Mouse (Mus musculus): ENCODE results near the gene Plk3. TPM values are rescaled to one million over a fixed set of nuclear protein-coding genes. Genes with fewer than 3 reads are reported as not detected.

Plk3 gene
- polyA plus RNA-seq, 2 experiments: 5.8 to 7.3 TPM

DNA sequence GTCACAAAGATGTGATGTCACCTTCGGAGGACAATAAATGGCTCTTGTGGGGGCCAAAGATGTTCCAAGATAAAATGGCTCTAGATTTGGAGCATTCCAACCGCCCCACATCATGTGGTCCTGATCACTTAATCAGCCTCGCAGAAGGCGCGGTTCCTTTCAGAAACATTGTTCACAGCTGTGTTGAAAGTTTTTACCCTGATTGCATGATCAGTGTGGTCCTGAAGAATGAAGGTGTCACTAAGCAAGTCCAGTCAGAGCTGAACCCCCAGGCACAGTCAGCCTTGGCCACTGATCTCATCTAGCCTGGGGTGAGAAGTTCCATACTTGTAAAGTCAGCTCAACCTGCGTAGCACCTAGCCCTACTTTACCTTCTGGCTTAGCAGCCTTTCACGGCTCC is 15.8 kb downstream of the Plk3 start:
- TF ChIP-seq POLR2A (IDR thresholded peaks at IDR 0.05; ENCODE audit: borderline replicate concordance, extremely low read depth, insufficient read depth, insufficient read length): no peak
- no peak for DNase-seq (ENCODE audit: low spot score)
- ATAC-seq (ENCODE audit: low FRiP score, low read depth): no peak
- no peak overlapping the region for H3K27ac ChIP-seq (replicated peaks; ENCODE audit: low read depth, low read length)
- no peak overlapping the region for H3K9ac ChIP-seq (ENCODE audit: low read depth, low read length, severe bottlenecking)
- H3K36me3 ChIP-seq (ENCODE audit: control insufficient read depth, insufficient read depth, low read length): peaks cover 23% of the 10 kb centered on the region
- H3K27me3 ChIP-seq (ENCODE audit: control insufficient read depth, insufficient read depth, low read length): no peaks in the 10 kb centered on the region
- no peaks in the 10 kb centered on the region for H3K9me3 ChIP-seq (ENCODE audit: control insufficient read depth, low read length)
- no peak overlapping the region for H3K4me3 ChIP-seq (replicated peaks; ENCODE audit: low read length)
- H3K4me1 ChIP-seq (ENCODE audit: control insufficient read depth, insufficient read depth, low read length): peaks cover 4% of the 10 kb centered on the region
- H3K4me2 ChIP-seq (replicated peaks; ENCODE audit: low read depth, low read length, severe bottlenecking): no peak overlapping the region
- 89% methylated on average over 7 of the region's 7 CpGs for WGBS

- no peaks in the 10 kb centered on the region for H3K27me3 ChIP-seq (ENCODE audit: control insufficient read depth, insufficient read depth, low read length)
- no peak overlapping the region for H3K4me2 ChIP-seq (replicated peaks; ENCODE audit: low read depth, low read length, severe bottlenecking)
- H3K9me3 ChIP-seq (ENCODE audit: control insufficient read depth, low read length): no peaks in the 10 kb centered on the region
- H3K4me1 ChIP-seq (ENCODE audit: control insufficient read depth, insufficient read depth, low read length): peaks cover 4% of the 10 kb centered on the region
- H3K4me3 ChIP-seq (replicated peaks; ENCODE audit: low read length): no peak overlapping the region
- no peak for TF ChIP-seq POLR2A (IDR thresholded peaks at IDR 0.05; ENCODE audit: borderline replicate concordance, extremely low read depth, insufficient read depth, insufficient read length)
- WGBS: 75% methylated on average over 5 of the region's 5 CpGs
- no peak overlapping the region for H3K9ac ChIP-seq (ENCODE audit: low read depth, low read length, severe bottlenecking)
- no peak overlapping the region for H3K27ac ChIP-seq (replicated peaks; ENCODE audit: low read depth, low read length)
- H3K36me3 ChIP-seq (ENCODE audit: control insufficient read depth, insufficient read depth, low read length): peaks cover 32% of the 10 kb centered on the region
- DNase-seq (ENCODE audit: low spot score): no peak
- no peak for ATAC-seq (ENCODE audit: low FRiP score, low read depth)
These were observed 18.2 kb downstream of the Plk3 start for GRCm38 (mm10) chr4:117115592-117115991.

DNA sequence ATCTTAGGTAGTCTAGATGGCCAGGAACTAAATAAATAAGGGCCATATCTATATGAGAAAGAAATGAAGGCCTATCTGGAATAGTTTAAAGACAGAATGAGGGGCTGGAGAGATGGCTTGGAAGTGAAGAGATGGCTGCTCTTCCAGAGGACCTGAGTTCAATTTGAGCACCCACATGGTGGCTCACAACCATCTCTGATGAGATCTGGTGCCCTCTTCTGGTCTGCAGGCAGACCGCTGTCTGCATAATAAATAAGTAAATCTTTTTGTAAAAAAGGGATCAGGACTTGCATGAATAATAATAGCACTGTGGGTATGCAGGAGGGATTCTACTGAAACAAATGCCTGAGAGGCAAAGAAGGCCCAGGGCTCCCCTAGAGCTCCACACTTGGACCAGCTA is 20.5 kb downstream of the Plk3 start:
- Histone ChIP-seq H3K9ac (ENCODE audit: low read depth, low read length, severe bottlenecking) (no peak overlapping the region), H3K4me3 (replicated peaks; ENCODE audit: low read length) (no peak overlapping the region), H3K36me3 (ENCODE audit: control insufficient read depth, insufficient read depth, low read length) (peaks cover 54% of the 10 kb centered on the region), H3K27me3 (ENCODE audit: control insufficient read depth, insufficient read depth, low read length) (no peaks in the 10 kb centered on the region), H3K4me2 (replicated peaks; ENCODE audit: low read depth, low read length, severe bottlenecking) (no peak overlapping the region), H3K4me1 (ENCODE audit: control insufficient read depth, insufficient read depth, low read length) (no peaks in the 10 kb centered on the region), H3K27ac (replicated peaks; ENCODE audit: low read depth, low read length) (no peak overlapping the region), H3K9me3 (ENCODE audit: control insufficient read depth, low read length) (no peaks in the 10 kb centered on the region)
- ATAC-seq (ENCODE audit: low FRiP score, low read depth) (no peak), DNase-seq (ENCODE audit: low spot score) (no peak)
- TF ChIP-seq POLR2A (IDR thresholded peaks at IDR 0.05; ENCODE audit: borderline replicate concordance, extremely low read depth, insufficient read depth, insufficient read length): no peak
- 79% methylated on average over 1 of the region's 1 CpGs for WGBS

GRCm38 (mm10) chr4:117110985-117111384 is 22.8 kb downstream of the Plk3 start:
- Histone ChIP-seq H3K4me1 (ENCODE audit: control insufficient read depth, insufficient read depth, low read length) (no peaks in the 10 kb centered on the region), H3K4me2 (replicated peaks; ENCODE audit: low read depth, low read length, severe bottlenecking) (no peak overlapping the region), H3K9me3 (ENCODE audit: control insufficient read depth, low read length) (no peaks in the 10 kb centered on the region), H3K27ac (replicated peaks; ENCODE audit: low read depth, low read length) (no peak overlapping the region), H3K9ac (ENCODE audit: low read depth, low read length, severe bottlenecking) (no peak overlapping the region), H3K36me3 (ENCODE audit: control insufficient read depth, insufficient read depth, low read length) (peaks cover 56% of the 10 kb centered on the region), H3K4me3 (replicated peaks; ENCODE audit: low read length) (no peak overlapping the region), H3K27me3 (ENCODE audit: control insufficient read depth, insufficient read depth, low read length) (no peaks in the 10 kb centered on the region)
- no peak for DNase-seq (ENCODE audit: low spot score)
- TF ChIP-seq POLR2A (IDR thresholded peaks at IDR 0.05; ENCODE audit: borderline replicate concordance, extremely low read depth, insufficient read depth, insufficient read length): no peak
- WGBS: 94% methylated on average over 10 of the region's 11 CpGs
- ATAC-seq (ENCODE audit: low FRiP score, low read depth): no peak

GRCm38 (mm10) chr4:117110249-117110648 is 23.5 kb downstream of the Plk3 start:
- TF ChIP-seq POLR2A (IDR thresholded peaks at IDR 0.05; ENCODE audit: borderline replicate concordance, extremely low read depth, insufficient read depth, insufficient read length): no peak
- Histone ChIP-seq H3K27ac (replicated peaks; ENCODE audit: low read depth, low read length) (no peak overlapping the region), H3K4me3 (replicated peaks; ENCODE audit: low read length) (no peak overlapping the region), H3K9ac (ENCODE audit: low read depth, low read length, severe bottlenecking) (no peak overlapping the region), H3K4me1 (ENCODE audit: control insufficient read depth, insufficient read depth, low read length) (no peaks in the 10 kb centered on the region), H3K4me2 (replicated peaks; ENCODE audit: low read depth, low read length, severe bottlenecking) (no peak overlapping the region), H3K9me3 (ENCODE audit: control insufficient read depth, low read length) (no peaks in the 10 kb centered on the region), H3K36me3 (ENCODE audit: control insufficient read depth, insufficient read depth, low read length) (peaks cover 54% of the 10 kb centered on the region), H3K27me3 (ENCODE audit: control insufficient read depth, insufficient read depth, low read length) (no peaks in the 10 kb centered on the region)
- no peak for DNase-seq (ENCODE audit: low spot score)
- 87% methylated on average over 13 of the region's 13 CpGs for WGBS
- ATAC-seq (ENCODE audit: low FRiP score, low read depth): no peak

DNA sequence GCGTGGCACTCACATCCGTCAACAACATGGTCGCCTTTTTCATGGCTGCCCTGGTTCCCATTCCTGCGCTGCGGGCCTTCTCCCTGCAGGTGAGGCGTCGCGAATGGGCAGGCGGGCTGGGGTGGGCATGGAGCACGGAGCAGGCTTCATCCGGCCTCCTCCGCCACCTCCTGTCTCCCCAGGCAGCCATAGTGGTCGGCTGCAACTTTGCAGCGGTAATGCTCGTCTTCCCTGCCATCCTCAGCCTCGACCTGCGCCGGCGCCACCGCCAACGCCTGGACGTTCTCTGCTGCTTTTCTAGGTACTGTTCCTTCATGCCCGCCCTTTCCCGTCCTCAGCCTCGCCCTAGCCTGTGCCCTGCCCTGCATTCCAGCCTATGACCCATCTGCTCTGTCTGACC is 24.4 kb downstream of the Plk3 start:
- Histone ChIP-seq H3K9me3 (ENCODE audit: control insufficient read depth, low read length) (no peaks in the 10 kb centered on the region), H3K27me3 (ENCODE audit: control insufficient read depth, insufficient read depth, low read length) (no peaks in the 10 kb centered on the region), H3K4me1 (ENCODE audit: control insufficient read depth, insufficient read depth, low read length) (no peaks in the 10 kb centered on the region), H3K27ac (replicated peaks; ENCODE audit: low read depth, low read length) (no peak overlapping the region), H3K9ac (ENCODE audit: low read depth, low read length, severe bottlenecking) (no peak overlapping the region), H3K36me3 (ENCODE audit: control insufficient read depth, insufficient read depth, low read length) (peaks cover 45% of the 10 kb centered on the region), H3K4me2 (replicated peaks; ENCODE audit: low read depth, low read length, severe bottlenecking) (no peak overlapping the region), H3K4me3 (replicated peaks; ENCODE audit: low read length) (no peak overlapping the region)
- ATAC-seq (ENCODE audit: low FRiP score, low read depth): no peak
- DNase-seq (ENCODE audit: low spot score): no peak
- TF ChIP-seq POLR2A (IDR thresholded peaks at IDR 0.05; ENCODE audit: borderline replicate concordance, extremely low read depth, insufficient read depth, insufficient read length): no peak
- 96% methylated on average over 22 of the region's 25 CpGs for WGBS

Data from limb, embryonic 14.5 days (tissue).